Mouse (Mus musculus) heart, postnatal 0 days (tissue): Measurements from ENCODE around the gene Klhl26. TPM values are rescaled to one million over a fixed set of nuclear protein-coding genes. Genes with fewer than 3 reads are reported as not detected.

Experiments used
- ATAC-seq: fragments of 200-750 bp; cut with Nextera tagmentation; 2 replicates; pipeline ENCODE4 v1.8.0; 2017; ENCODE audit warnings: low read depth, moderate number of reproducible peaks, moderate library complexity; ENCODE audit not compliant: insufficient read depth
- DNase-seq: peaks from one replicate; pipeline ENCODE4 v3.0.0-alpha.2; 2016; ENCODE audit warnings: low spot score
- H3K27ac ChIP-seq: fragments of 300-500 bp; sonication (generic); 2 replicates; pipeline ENCODE4 v1.5.1; 2014; ENCODE audit warnings: low read depth, mild to moderate bottlenecking
- H3K27me3 ChIP-seq: fragments of 300-500 bp; sonication (generic); 2 replicates; pipeline ENCODE4 v1.6.1; 2014; ENCODE audit warnings: low read length, mixed read lengths; ENCODE audit not compliant: control insufficient read depth, insufficient read depth
- H3K36me3 ChIP-seq: fragments of 300-500 bp; sonication (generic); replicated peaks from 2 replicates; pipeline ENCODE4 v1.6.1; 2014; ENCODE audit warnings: low read length, mixed read lengths; ENCODE audit not compliant: control insufficient read depth, insufficient read depth
- H3K4me1 ChIP-seq: fragments of 300-500 bp; sonication (generic); 2 replicates; pipeline ENCODE4 v1.6.1; 2014; ENCODE audit warnings: antibody characterized with exemption; ENCODE audit not compliant: control insufficient read depth, insufficient read depth
- H3K4me2 ChIP-seq: fragments of 300-500 bp; sonication (generic); 2 replicates; pipeline ENCODE4 v1.6.1; 2014; ENCODE audit warnings: low read depth, mild to moderate bottlenecking, low read length, moderate library complexity
- H3K4me3 ChIP-seq: fragments of 300-500 bp; sonication (generic); 2 replicates; pipeline ENCODE4 v1.5.1; 2014; ENCODE audit warnings: low read depth, low read length
- H3K9ac ChIP-seq: fragments of 300-500 bp; sonication (generic); replicated peaks from 2 replicates; pipeline ENCODE4 v1.6.1; 2014; ENCODE audit warnings: low read depth, low read length, mixed read lengths
- H3K9me3 ChIP-seq: fragments of 300-500 bp; sonication (generic); replicated peaks from 2 replicates; pipeline ENCODE4 v1.6.1; 2016; ENCODE audit warnings: low read length; ENCODE audit not compliant: control insufficient read depth
- CTCF ChIP-seq: IDR thresholded peaks from 2 replicates; pipeline ENCODE4 v1.5.1; 2016; ENCODE audit warnings: antibody characterized with exemption, control low read depth, low read depth
- EP300 ChIP-seq: IDR thresholded peaks from 2 replicates; pipeline ENCODE4 v1.6.1; 2016; ENCODE audit warnings: antibody characterized with exemption, low read depth
- WGBS: fragments of 180-500 bp; shearing (Covaris S2); extraction: QIAGEN DNeasy Blood & Tissue Kit; methylation state at CpG from one replicate; pipeline ENCODE4 v1.1.7; 2014; 5-methylcytosine and 5-hydroxymethylcytosine counted together
- polyA plus RNA-seq: library from polyadenylated mRNA; unstranded; fragments of >200 nt; fragmentation: Nextera tagmentation; extraction: Ambion mirVana; gene quantifications from 2 replicates; pipeline ENCODE4 v1.2.1, GENCODE M21; 2015
- total RNA-seq: library from RNA; depleted of rRNA; stranded (reverse); fragments of >200 nt; gene quantifications from 2 replicates; pipeline ENCODE4 v1.2.3, GENCODE M21; 2014; ENCODE audit warnings: low replicate concordance; rRNA removed

The Klhl26 gene
- total and polyA plus RNA-seq, 2 experiments from 2014 or later, result 8.7 to 22.6 TPM

DNA sequence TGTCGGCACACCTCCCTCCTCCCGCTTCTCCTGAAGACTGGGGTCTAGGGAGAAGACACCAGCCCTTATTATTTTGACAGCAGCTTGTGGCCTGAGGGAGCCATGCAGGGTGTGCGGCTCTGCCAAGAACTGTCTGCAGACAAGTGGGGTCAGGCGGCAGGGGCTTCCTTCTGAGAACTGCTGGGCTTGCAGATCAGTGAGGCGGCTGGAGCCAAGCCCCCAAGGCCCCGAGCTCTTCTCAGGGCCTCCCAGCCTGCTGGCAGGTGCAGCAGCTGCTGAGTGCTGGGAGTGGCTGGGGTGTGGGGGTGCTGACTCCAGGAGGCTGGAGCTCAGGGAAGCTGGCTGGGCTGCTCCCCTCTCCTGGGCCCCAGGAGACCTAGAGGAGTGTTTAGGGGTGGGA, 68.5 kb downstream of the Klhl26 start:
- peak overlapping the region; percentile 37; the same call in 1 of the 2 replicates for H3K9ac ChIP-seq

GRCm38 (mm10) chr8:70406427-70407069, 70.2 kb downstream of the Klhl26 start:
- H3K4me1 ChIP-seq, result peaks cover 11% of the 10 kb centered on the region; the same call in 1 of the 2 replicates
- H3K4me3 ChIP-seq, result no peak overlapping the region
- H3K9me3 ChIP-seq, result no peaks in the 10 kb centered on the region
- 68% methylated on average over 11 of the region's 11 CpGs for WGBS
- no peak for TF ChIP-seq EP300
- TF ChIP-seq CTCF, result no peak
- no peak for DNase-seq
- H3K4me2 ChIP-seq, result no peak overlapping the region
- H3K36me3 ChIP-seq, result 0 out of 2 replicates have a peak, but pooled peaks cover 3% of the 10 kb centered on the region
- no peak overlapping the region for H3K9ac ChIP-seq
- no peak overlapping the region for H3K27ac ChIP-seq
- 0 out of 2 replicates have a peak, but pooled peaks have one; percentile 34 for ATAC-seq
- no peaks in the 10 kb centered on the region for H3K27me3 ChIP-seq

More for the DNA sequence above, 68.5 kb downstream of the Klhl26 start:
- no peak overlapping the region for H3K4me2 ChIP-seq
- no peak overlapping the region for H3K27ac ChIP-seq
- WGBS, result 39% methylated on average over 6 of the region's 6 CpGs
- TF ChIP-seq EP300, result no peak
- TF ChIP-seq CTCF, result no peak
- H3K4me1 ChIP-seq, result peaks cover 11% of the 10 kb centered on the region; the same call in 1 of the 2 replicates
- DNase-seq (no peak), ATAC-seq (0 out of 2 replicates have a peak, but pooled peaks have one; percentile 20)
- H3K27me3 ChIP-seq, result no peaks in the 10 kb centered on the region
- H3K36me3 ChIP-seq, result 0 out of 2 replicates have a peak, but pooled peaks cover 3% of the 10 kb centered on the region
- no peaks in the 10 kb centered on the region for H3K9me3 ChIP-seq
- H3K4me3 ChIP-seq, result no peak overlapping the region

DNA sequence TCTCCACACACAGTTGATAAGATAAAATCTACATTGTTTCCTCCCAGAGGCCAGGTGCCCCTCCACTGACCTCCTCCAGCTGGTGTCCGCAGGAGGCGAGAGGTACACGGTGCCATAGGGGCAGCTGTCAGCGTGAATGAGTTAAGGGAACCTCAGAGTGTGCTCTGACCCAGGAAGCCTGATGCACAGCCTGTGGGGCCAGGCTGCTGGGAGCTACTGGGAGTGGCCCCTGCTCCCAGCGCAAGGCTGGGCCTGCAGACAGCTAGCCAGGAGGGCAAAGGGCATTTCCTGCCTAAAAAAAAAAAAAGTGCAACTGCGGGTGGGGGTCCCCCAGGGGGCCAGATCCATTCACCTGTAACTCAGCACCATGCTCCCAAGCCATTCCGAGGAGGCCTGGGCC, 71.6 kb downstream of the Klhl26 start:
- TF ChIP-seq CTCF (no peak), EP300 (no peak)
- H3K36me3 ChIP-seq, result 0 out of 2 replicates have a peak, but pooled peaks cover 3% of the 10 kb centered on the region
- no peak overlapping the region for H3K4me2 ChIP-seq
- H3K4me1 ChIP-seq, result peaks cover 11% of the 10 kb centered on the region; the same call in 1 of the 2 replicates
- WGBS, result 62% methylated on average over 7 of the region's 7 CpGs
- H3K9me3 ChIP-seq, result no peaks in the 10 kb centered on the region
- no peak overlapping the region for H3K9ac ChIP-seq
- no peaks in the 10 kb centered on the region for H3K27me3 ChIP-seq
- ATAC-seq (no peak), DNase-seq (no peak)
- no peak overlapping the region for H3K27ac ChIP-seq
- no peak overlapping the region for H3K4me3 ChIP-seq

GRCm38 (mm10) chr8:70404212-70404611, 72.6 kb downstream of the Klhl26 start:
- H3K27me3 ChIP-seq, result no peaks in the 10 kb centered on the region
- ATAC-seq, result no peak
- 97% methylated on average over 3 of the region's 3 CpGs for WGBS

More at GRCm38 (mm10) chr8:70404212-70404611, 72.6 kb downstream of the Klhl26 start:
- Histone ChIP-seq H3K27ac (no peak overlapping the region), H3K4me2 (no peak overlapping the region), H3K36me3 (0 out of 2 replicates have a peak, but pooled peaks cover 3% of the 10 kb centered on the region), H3K9ac (no peak overlapping the region), H3K9me3 (no peaks in the 10 kb centered on the region), H3K4me3 (no peak overlapping the region), H3K4me1 (peaks cover 10% of the 10 kb centered on the region; the same call in 1 of the 2 replicates)
- DNase-seq, result no peak
- TF ChIP-seq CTCF (no peak), EP300 (no peak)

Other genes with a start within 250 kb of the Klhl26 start
- 32.0 and 48.7 TPM in 2 replicates for gene Sugp2, start 242.7 kb downstream of the Klhl26 start, total RNA-seq
- 14.5 and 15.5 TPM in 2 replicates for gene Sugp2, start 242.7 kb downstream of the Klhl26 start, polyA plus RNA-seq
- gene Armc6, start 242.5 kb downstream of the Klhl26 start, total RNA-seq, result 20.1 and 26.5 TPM in 2 replicates
- 11.9 and 13.1 TPM in 2 replicates for gene Armc6, start 242.5 kb downstream of the Klhl26 start, polyA plus RNA-seq
- 29.1 and 38.9 TPM in 2 replicates for gene Homer3, start 194.1 kb downstream of the Klhl26 start, total RNA-seq
- 19.5 TPM in 2 replicates for gene Homer3, start 194.1 kb downstream of the Klhl26 start, polyA plus RNA-seq
- gene Ddx49, start 174.5 kb downstream of the Klhl26 start, total RNA-seq, result 33.1 and 35.6 TPM in 2 replicates
- gene Ddx49, start 174.5 kb downstream of the Klhl26 start, polyA plus RNA-seq, result 24.4 and 26.7 TPM in 2 replicates
- 154 and 193 TPM in 2 replicates for gene Cope, start 174.4 kb downstream of the Klhl26 start, total RNA-seq
- 294 and 295 TPM in 2 replicates for gene Cope, start 174.4 kb downstream of the Klhl26 start, polyA plus RNA-seq
- gene Cers1, start 161.2 kb downstream of the Klhl26 start, total RNA-seq, result 0.80 TPM in 1 of 2 replicates, not detected in the other
- gene Cers1, start 161.2 kb downstream of the Klhl26 start, polyA plus RNA-seq, result 0.27 and 0.59 TPM in 2 replicates
- gene Gdf1, start 147.2 kb downstream of the Klhl26 start, total RNA-seq, result not detected in 2 replicates
- gene Gdf1, start 147.2 kb downstream of the Klhl26 start, polyA plus RNA-seq, result 0.18 and 0.20 TPM in 2 replicates
- gene Upf1, start 123.7 kb downstream of the Klhl26 start, total RNA-seq, result 16.5 and 26.3 TPM in 2 replicates
- gene Upf1, start 123.7 kb downstream of the Klhl26 start, polyA plus RNA-seq, result 7.0 and 7.5 TPM in 2 replicates
- 3.2 and 9.8 TPM in 2 replicates for gene Comp, start 103.4 kb downstream of the Klhl26 start, total RNA-seq
- gene Comp, start 103.4 kb downstream of the Klhl26 start, polyA plus RNA-seq, result 4.2 and 4.4 TPM in 2 replicates
- gene Crtc1, start 37.4 kb downstream of the Klhl26 start, total RNA-seq, result 6.0 and 6.5 TPM in 2 replicates
- 6.0 and 6.9 TPM in 2 replicates for gene Crtc1, start 37.4 kb downstream of the Klhl26 start, polyA plus RNA-seq
- gene Tmem59l, start 10.4 kb upstream of the Klhl26 start, total RNA-seq, result not detected in 2 replicates
- not detected in 2 replicates for gene Tmem59l, start 10.4 kb upstream of the Klhl26 start, polyA plus RNA-seq
- gene Crlf1, start 16.2 kb upstream of the Klhl26 start, total RNA-seq, result not detected in 2 replicates
- gene Crlf1, start 16.2 kb upstream of the Klhl26 start, polyA plus RNA-seq, result 0.16 and 0.66 TPM in 2 replicates
- gene Rex1bd, start 29.8 kb upstream of the Klhl26 start, total RNA-seq, result 121 and 145 TPM in 2 replicates
- 139 and 146 TPM in 2 replicates for gene Rex1bd, start 29.8 kb upstream of the Klhl26 start, polyA plus RNA-seq
- 887 and 1,064 TPM in 2 replicates for gene Uba52, start 33.8 kb upstream of the Klhl26 start, total RNA-seq
- 1,011 and 1,075 TPM in 2 replicates for gene Uba52, start 33.8 kb upstream of the Klhl26 start, polyA plus RNA-seq
- gene Fkbp8, start 50.8 kb upstream of the Klhl26 start, total RNA-seq, result 422 and 440 TPM in 2 replicates
- 195 and 200 TPM in 2 replicates for gene Fkbp8, start 50.8 kb upstream of the Klhl26 start, polyA plus RNA-seq
- 110 and 120 TPM in 2 replicates for gene Kxd1, start 51.0 kb upstream of the Klhl26 start, total RNA-seq
- gene Kxd1, start 51.0 kb upstream of the Klhl26 start, polyA plus RNA-seq, result 93.5 and 96.7 TPM in 2 replicates
- gene Ell, start 62.5 kb upstream of the Klhl26 start, total RNA-seq, result 7.3 and 13.9 TPM in 2 replicates
- gene Ell, start 62.5 kb upstream of the Klhl26 start, polyA plus RNA-seq, result 7.9 and 9.1 TPM in 2 replicates
- gene Isyna1, start 117.4 kb upstream of the Klhl26 start, total RNA-seq, result 111 and 125 TPM in 2 replicates
- gene Isyna1, start 117.4 kb upstream of the Klhl26 start, polyA plus RNA-seq, result 53.3 and 59.6 TPM in 2 replicates
- 107 and 143 TPM in 2 replicates for gene Ssbp4, start 131.9 kb upstream of the Klhl26 start, total RNA-seq
- 55.6 and 57.3 TPM in 2 replicates for gene Ssbp4, start 131.9 kb upstream of the Klhl26 start, polyA plus RNA-seq
- gene Lrrc25, start 139.2 kb upstream of the Klhl26 start, total RNA-seq, result 1.5 and 2.2 TPM in 2 replicates
- gene Lrrc25, start 139.2 kb upstream of the Klhl26 start, polyA plus RNA-seq, result 1.3 and 1.6 TPM in 2 replicates
- 0.15 and 5.4 TPM in 2 replicates for gene Gdf15, start 155.5 kb upstream of the Klhl26 start, total RNA-seq
- 1.4 and 1.7 TPM in 2 replicates for gene Gdf15, start 155.5 kb upstream of the Klhl26 start, polyA plus RNA-seq
- 18.0 and 36.3 TPM in 2 replicates for gene Pgpep1, start 183.4 kb upstream of the Klhl26 start, total RNA-seq
- gene Pgpep1, start 183.4 kb upstream of the Klhl26 start, polyA plus RNA-seq, result 26.9 and 29.1 TPM in 2 replicates
- gene Lsm4, start 196.3 kb upstream of the Klhl26 start, total RNA-seq, result 438 and 495 TPM in 2 replicates
- 202 and 205 TPM in 2 replicates for gene Lsm4, start 196.3 kb upstream of the Klhl26 start, polyA plus RNA-seq
- 322 and 503 TPM in 2 replicates for gene Jund, start 222.0 kb upstream of the Klhl26 start, total RNA-seq
- gene Jund, start 222.0 kb upstream of the Klhl26 start, polyA plus RNA-seq, result 45.9 and 49.5 TPM in 2 replicates
- not detected in 2 replicates for gene Iqcn, start 226.5 kb upstream of the Klhl26 start, total RNA-seq
- gene Iqcn, start 226.5 kb upstream of the Klhl26 start, polyA plus RNA-seq, result not detected in 2 replicates
- not detected in 2 replicates for gene Gm3336, start 241.6 kb upstream of the Klhl26 start, total RNA-seq
- not detected in 2 replicates for gene Gm3336, start 241.6 kb upstream of the Klhl26 start, polyA plus RNA-seq
- 0.42 and 1.2 TPM in 2 replicates for gene Pde4c, start 246.8 kb upstream of the Klhl26 start, total RNA-seq
- gene Pde4c, start 246.8 kb upstream of the Klhl26 start, polyA plus RNA-seq, result 0.44 and 0.56 TPM in 2 replicates